In the genomic region with DNA sequence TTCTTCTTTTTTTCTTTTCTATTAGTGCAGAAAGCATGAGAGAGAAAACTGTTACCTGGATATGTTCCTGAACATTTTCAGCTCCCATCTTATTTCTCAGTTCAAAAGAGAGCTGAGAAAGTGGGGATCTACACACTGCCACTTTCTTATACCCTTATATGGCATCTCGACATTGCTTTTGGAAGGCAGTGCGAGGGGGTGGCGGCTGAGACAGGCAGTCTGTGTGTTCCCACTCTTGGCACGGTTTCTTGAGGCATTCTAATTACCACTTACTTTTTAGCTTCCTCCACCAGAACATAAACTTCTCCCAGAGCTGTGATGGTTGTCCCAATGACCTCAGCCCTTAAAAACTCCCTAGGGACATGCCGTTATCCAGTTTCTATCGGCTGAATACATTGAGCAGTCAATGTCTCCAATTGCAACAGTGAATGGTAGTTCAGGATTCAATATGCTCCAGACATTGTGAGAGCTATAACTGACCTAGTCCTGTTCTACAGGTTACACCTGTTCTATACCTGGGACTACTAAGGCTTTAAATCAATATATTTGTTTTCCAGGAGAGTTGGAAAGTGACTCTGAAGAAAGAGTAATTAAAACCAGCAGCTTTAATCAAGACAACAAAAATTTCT, we compare ENCODE assay signal across 14 mouse cellular contexts.
DNase-seq lines count a peak whose midpoint lies in the region; ATAC-seq and TF ChIP-seq lines count a peak whose summit lies in the region.
"Had no signal": no experiment of that assay in that cellular context is flagged by ENCODE, and none has a peak within 500 bp of the region (broad histone marks: within the 10 kb centered on the region; RNA-seq: fewer than 3 reads in every experiment).

No protein-coding gene starts in this region.

- no peak for DNase-seq in limb, embryonic 10.5 days (ENCODE audit: low spot score)
- DNase-seq in frontal cortex, postnatal 14 days (ENCODE audit: low spot score in 2 of 2): peak; percentile 50 to 61
- DNase-seq in left cerebral cortex, adult 2 months (ENCODE audit: extremely low spot score in 1 of 2, low spot score in 2 of 2): peak; percentile 51 to 53
- peak; percentile 79 to 87 for DNase-seq in right cerebral cortex, postnatal 36 days (ENCODE audit: low spot score in 2 of 2)
- no peak for DNase-seq in testis, postnatal 10 days (ENCODE audit: low spot score)
- DNase-seq in lung, postnatal 0 days (ENCODE audit: low spot score): no peak
- DNase-seq: gastrocnemius, postnatal 14 days; heart, postnatal 10 days; liver, postnatal 0 days; retina, postnatal 1 day had no signal

- WGBS in limb, embryonic 13.5 days: 50% methylated on average over 6 of the region's 6 CpGs
- 80% methylated on average over 6 of the region's 6 CpGs for WGBS in limb, embryonic 10.5 days
- WGBS in lung, postnatal 0 days: 64% methylated on average over 6 of the region's 6 CpGs

- no peak overlapping the region for H3K27ac ChIP-seq in limb, embryonic 13.5 days
- H3K27ac ChIP-seq in limb, embryonic 10.5 days: no peak overlapping the region
- H3K27ac ChIP-seq in left cerebral cortex, adult 2 months: peak overlapping the region; percentile 82
- H3K27ac ChIP-seq in lung, postnatal 0 days (ENCODE audit: low read length): no peak overlapping the region

- H3K27me3 ChIP-seq in limb, embryonic 13.5 days: no peaks in the 10 kb centered on the region
- no peaks in the 10 kb centered on the region for H3K27me3 ChIP-seq in limb, embryonic 10.5 days (ENCODE audit: low read depth, poor library complexity, severe bottlenecking)
- no peaks in the 10 kb centered on the region for H3K27me3 ChIP-seq in lung, postnatal 0 days (replicated peaks; ENCODE audit: insufficient read depth, low read length)
- H3K27me3 ChIP-seq: megakaryocyte, embryonic 14.5 days had no signal

- H3K9ac ChIP-seq in limb, embryonic 13.5 days: no peak overlapping the region
- H3K9ac ChIP-seq in lung, postnatal 0 days (replicated peaks; ENCODE audit: low read depth): no peak overlapping the region
- H3K9ac ChIP-seq: liver, postnatal 0 days had no signal

- no peaks in the 10 kb centered on the region for H3K4me1 ChIP-seq in limb, embryonic 13.5 days
- no peaks in the 10 kb centered on the region for H3K4me1 ChIP-seq in limb, embryonic 10.5 days
- H3K4me1 ChIP-seq in lung, postnatal 0 days (ENCODE audit: insufficient read depth, low read depth, low read length): no peaks in the 10 kb centered on the region
- H3K4me1 ChIP-seq: megakaryocyte, embryonic 14.5 days had no signal

- no peak overlapping the region for H3K4me3 ChIP-seq in limb, embryonic 13.5 days
- no peak overlapping the region for H3K4me3 ChIP-seq in limb, embryonic 10.5 days
- H3K4me3 ChIP-seq in left cerebral cortex, adult 2 months: no peak overlapping the region
- no peak overlapping the region for H3K4me3 ChIP-seq in lung, postnatal 0 days (ENCODE audit: low read depth, low read length)
- H3K4me3 ChIP-seq: megakaryocyte, embryonic 14.5 days had no signal

- H3K36me3 ChIP-seq in limb, embryonic 13.5 days: no peaks in the 10 kb centered on the region
- H3K36me3 ChIP-seq in limb, embryonic 10.5 days: no peaks in the 10 kb centered on the region
- no peaks in the 10 kb centered on the region for H3K36me3 ChIP-seq in lung, postnatal 0 days (ENCODE audit: insufficient read depth, low read length)

- H3K4me2 ChIP-seq in limb, embryonic 13.5 days (replicated peaks): no peak overlapping the region
- H3K4me2 ChIP-seq in lung, postnatal 0 days (replicated peaks; ENCODE audit: low read depth, low read length): no peak overlapping the region

- TF ChIP-seq EP300 in lung, postnatal 0 days (IDR thresholded peaks at IDR 0.05): no peak

- ATAC-seq in limb, embryonic 13.5 days (ENCODE audit: low FRiP score, low read depth): peak; percentile 36; the same call in 1 of the 2 replicates
- ATAC-seq in lung, postnatal 0 days: no peak
- ATAC-seq in cerebellum, adult (ENCODE audit: insufficient number of reproducible peaks, low FRiP score, low TSS enrichment): no peak
- ATAC-seq: intestine, embryonic 16.5 days; liver, postnatal 0 days had no signal

- intact Hi-C loops in left cerebral cortex, adult 2 months (cut with DNase I): loop anchor here (2.0 kb wide), 1 partner anchor 46 kb away; no protein-coding TSS in a partner anchor

- TF ChIP-seq CTCF in left cerebral cortex, adult 2 months (IDR thresholded peaks at IDR 0.05): no peak
- TF ChIP-seq CTCF in lung, postnatal 0 days (IDR thresholded peaks at IDR 0.05): no peak

- H3K9me3 ChIP-seq in limb, embryonic 13.5 days: no peaks in the 10 kb centered on the region
- H3K9me3 ChIP-seq in limb, embryonic 10.5 days (replicated peaks): no peaks in the 10 kb centered on the region
- no peaks in the 10 kb centered on the region for H3K9me3 ChIP-seq in lung, postnatal 0 days (ENCODE audit: low read length)
- H3K9me3 ChIP-seq: megakaryocyte, embryonic 14.5 days had no signal

Comparison
In these comparisons a context has a peak if more than half of its experiments do, and no peak if none do; other contexts are left out.
1. DNase-seq: peak in frontal cortex, postnatal 14 days (2 of 2), left cerebral cortex, adult 2 months (2 of 2) and right cerebral cortex, postnatal 36 days (2 of 2); none in limb, embryonic 10.5 days (single experiment), testis, postnatal 10 days (single experiment) and lung, postnatal 0 days (single experiment).